Mouse (Mus musculus): ENCODE measurements around the gene Desi1.
"Not testable (repeated sequence)": the region's sequence is repeated elsewhere in the genome, so short reads cannot be mapped to it uniquely, and the experiment has no call there.

Gene Desi1

DNA sequence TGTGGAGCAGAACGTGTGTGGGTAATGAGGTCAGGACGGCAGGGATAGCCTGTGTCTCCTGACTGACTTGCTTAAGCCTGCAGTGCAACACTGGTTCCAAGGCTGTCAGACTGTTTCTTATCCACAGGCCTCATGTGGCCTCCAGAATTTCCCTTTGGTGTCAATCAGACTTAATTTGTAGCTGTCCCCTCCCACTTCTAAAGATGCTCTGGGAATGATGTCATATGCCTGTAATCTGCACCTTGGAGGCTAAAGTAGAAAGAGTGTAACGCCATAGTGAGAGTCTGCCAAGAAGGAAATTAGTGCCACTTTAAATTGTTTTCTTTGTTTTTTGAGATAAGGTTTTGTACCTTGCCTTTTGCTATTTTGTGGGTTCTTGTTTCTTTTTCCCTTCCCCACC is 14.4 kb downstream of the Desi1 start:
- no peak for DNase-seq (ENCODE audit: low spot score in 2 of 2)

DNA sequence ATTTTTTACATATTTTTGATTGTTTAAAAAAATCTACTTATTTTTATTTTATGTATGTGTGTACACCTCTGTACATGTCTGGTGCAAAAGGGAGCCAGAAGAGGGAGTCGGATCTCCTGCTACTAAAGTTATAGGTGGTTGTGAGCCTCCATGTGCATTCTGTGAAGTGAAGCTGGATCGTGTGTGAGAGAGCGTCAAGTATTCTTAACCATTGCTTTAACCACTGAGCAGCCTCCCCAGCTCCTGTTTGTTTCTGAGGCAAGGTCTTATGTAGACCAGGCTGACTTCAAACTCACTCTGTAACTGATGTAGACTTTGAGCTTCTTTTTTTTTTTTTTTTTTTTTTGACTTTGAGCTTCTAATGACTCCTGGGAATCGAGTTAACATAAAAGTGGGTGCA is 16.2 kb downstream of the Desi1 start:
- no peak for DNase-seq (ENCODE audit: low spot score in 2 of 2)

DNA sequence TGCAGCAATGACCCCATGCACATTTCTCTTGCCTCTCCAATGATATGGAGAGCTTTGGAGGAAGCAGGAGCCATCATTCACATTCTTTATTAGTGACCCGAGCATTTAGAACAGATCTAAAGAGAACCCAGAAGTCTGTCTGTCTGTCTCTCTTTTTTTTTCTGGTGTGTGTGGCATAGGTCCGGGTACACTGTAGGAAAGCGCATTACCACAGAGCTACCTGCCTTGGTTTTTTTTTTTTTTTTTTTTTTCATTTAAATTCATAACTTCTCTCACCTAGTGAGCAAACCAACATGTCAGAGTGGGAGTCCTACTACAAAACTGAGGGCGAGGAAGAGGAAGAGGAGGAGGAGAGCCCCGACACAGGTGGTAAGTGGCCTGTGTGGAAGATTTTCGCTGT is 16.8 kb downstream of the Desi1 start:
- no peak for DNase-seq (ENCODE audit: low spot score in 2 of 2)

DNA sequence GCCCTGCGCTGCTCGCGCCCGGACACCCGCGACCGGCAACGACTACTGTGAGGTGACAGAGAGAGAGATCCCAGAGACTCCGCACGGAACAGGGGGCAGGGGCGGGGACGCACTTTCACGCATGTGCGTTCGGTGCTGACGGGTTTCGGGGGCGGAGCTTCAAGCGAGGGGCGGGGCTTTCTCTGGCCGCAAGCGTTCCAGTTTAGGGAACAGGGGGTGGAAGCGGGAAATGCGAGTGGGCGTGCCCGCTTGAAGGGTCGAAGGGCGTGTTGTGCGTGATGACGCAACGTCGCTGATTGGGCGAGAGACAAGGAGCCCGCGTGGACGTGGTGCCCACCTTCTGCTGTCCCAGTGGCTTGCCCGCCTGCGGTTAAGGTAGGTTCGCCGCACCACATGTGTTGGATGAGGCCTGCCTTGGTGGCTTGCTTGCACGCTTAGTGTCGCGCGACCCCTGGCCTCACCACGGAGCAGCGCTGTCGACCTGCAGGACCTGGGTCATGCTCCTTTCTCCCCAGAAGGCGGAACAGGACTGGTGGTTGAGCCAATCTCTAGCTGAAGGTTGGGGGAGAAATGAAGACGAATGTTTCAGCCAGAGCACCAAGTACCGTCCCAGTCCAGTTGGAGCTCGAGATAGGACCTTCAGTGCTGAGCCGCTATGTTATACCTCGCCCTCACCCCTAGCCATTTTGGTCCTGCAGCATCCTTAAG is 17.4 kb downstream of the Desi1 start:
- peak; percentile 100 for DNase-seq (ENCODE audit: low spot score in 2 of 2)

DNA sequence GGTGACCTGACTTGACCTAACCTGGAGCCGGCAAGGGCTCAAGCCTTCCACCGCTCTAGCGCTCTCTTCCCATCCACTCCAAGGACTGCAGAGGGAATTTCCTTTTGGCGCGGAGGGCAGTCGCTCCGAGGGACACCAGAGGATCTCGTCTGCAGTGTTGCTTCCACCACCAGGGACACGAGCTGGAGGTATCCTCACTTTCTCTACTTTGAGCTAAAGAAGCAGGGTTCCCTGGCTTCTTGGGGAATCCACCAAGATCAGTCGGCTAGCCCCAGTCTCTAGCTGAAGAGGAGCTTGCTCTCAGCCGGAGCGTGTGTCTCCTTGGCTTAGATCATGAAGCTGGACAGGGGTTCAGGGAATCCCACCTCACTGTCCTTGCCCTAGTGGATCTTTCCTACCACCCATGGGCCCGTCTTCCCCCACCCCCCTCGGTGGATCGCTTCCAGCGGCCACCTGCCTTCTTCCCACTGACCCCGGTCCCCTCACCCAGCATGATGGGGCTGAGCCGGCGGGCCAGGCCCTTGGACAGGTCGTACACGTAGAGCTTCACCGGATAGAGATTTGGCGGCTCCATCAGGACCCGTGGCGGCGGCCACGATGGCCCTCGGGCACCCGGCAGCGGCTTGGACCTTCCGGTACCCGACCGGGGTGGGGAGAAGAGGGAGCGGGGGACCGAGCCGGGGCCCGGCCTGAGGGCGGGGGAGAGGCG is 18.1 kb downstream of the Desi1 start:
- DNase-seq (ENCODE audit: low spot score in 2 of 2) = peak; percentile 7 to 18

DNA sequence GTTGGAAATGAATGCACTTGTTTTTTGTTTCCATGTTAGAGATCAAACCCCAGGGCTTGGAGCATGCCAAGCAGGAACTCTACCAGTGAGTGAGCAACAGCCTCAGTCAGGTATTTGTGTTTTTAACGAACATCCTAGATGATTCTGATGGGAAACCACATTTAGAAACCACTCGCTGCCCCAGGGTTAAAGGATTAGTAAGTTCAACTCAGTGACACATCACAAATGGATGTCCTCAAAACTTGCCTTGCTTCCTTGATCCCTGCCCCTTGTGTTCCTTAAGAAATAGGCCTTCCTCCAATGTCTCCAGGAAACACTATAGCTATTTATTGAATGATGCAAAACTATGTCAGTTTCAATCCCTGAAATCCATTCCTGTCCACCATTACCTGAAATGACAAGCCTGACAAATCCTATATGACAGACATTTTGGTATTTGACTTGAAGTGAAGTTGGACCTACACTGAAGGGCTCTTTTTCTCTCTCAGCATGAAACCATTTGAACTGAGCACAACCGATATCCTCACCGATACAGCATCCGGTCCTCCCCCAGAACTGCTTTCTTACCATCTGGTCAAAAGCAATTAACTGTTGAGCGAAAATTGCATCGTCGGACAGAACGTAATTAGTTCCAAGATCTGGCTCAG is 18.8 kb downstream of the Desi1 start:
- no peak for DNase-seq (ENCODE audit: low spot score in 2 of 2)

DNA sequence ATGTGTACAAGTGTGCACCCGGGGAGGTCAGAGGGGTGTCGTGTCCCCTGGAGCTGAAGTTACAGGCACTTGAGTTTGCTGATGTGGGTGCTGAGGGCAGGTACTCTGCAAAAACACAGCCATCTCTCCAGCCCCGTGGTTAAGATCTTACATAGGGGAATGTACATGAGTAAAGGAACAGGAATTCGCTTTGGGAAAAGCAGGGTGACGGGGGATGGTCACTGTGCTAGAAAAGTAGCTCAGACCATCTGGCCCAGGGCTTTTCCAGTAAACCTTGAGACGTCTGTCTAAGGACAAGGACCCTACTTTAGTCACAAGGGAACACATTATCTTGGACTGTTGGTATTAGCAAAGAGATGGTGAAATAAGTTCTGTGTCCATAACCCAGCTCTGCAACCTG is 21.7 kb downstream of the Desi1 start:
- no peak for DNase-seq (ENCODE audit: low spot score in 2 of 2)

DNA sequence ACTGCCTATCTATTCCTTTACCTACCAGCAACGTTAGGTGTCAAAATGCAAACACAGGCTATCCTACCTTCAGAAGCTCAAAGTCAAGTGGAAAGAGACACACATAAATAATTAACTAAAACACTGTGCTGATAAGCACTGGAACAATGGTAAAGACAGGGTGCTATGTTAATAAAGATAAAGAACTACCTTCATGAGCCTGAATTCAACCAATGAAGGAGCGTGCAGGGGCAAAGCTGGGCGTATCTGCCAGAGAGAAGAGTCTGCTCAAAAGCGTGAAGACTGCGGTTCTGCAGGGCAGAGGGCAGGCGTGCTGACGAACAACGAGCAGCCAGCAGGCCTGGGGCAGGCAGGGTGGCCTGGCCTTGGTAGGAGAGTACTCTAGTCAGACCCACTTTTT is 29.4 kb downstream of the Desi1 start:
- no peak for DNase-seq (ENCODE audit: low spot score in 2 of 2)

DNA sequence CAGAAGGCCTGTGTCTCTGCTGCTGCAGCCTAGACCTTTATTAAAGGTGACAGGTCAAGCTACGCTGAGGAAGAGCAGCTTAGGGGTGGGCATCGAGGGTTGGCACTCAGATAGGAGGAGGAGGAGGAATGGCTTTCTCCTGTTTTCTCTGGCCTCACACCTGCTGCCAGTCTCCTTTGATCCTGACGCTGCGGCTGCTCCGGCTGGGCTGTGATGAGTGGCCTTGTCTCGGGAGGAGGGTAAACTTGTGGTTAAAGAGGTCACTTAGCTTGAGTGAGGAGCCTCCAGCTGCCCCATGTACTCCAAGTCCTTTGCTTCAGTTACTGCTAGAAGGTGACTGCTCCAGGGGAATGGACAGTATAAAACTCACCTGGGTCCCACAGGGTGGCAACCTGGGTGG is 39.7 kb downstream of the Desi1 start:
- DNase-seq (ENCODE audit: low spot score in 2 of 2) = no peak

DNA sequence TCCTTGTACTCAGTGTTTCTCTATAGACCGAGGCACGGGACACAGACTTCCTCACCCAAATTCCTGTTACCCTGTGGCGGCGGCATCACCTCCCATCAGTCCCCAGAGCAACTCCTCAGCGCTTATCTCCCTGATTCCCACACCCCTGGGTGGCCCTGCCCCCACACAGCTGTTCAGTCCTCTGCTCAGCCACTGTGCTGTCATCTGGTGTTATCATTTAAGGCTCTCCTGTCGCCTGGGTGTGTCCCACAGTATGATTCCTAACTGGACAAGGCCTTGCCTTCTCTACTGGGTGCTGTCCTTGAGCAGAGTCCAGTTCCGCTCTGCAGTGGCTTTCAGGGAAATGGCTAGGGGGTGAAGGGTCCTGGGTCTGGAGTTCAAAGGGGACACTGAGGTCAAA is 43.1 kb downstream of the Desi1 start:
- DNase-seq (ENCODE audit: low spot score in 2 of 2) = no peak

DNA sequence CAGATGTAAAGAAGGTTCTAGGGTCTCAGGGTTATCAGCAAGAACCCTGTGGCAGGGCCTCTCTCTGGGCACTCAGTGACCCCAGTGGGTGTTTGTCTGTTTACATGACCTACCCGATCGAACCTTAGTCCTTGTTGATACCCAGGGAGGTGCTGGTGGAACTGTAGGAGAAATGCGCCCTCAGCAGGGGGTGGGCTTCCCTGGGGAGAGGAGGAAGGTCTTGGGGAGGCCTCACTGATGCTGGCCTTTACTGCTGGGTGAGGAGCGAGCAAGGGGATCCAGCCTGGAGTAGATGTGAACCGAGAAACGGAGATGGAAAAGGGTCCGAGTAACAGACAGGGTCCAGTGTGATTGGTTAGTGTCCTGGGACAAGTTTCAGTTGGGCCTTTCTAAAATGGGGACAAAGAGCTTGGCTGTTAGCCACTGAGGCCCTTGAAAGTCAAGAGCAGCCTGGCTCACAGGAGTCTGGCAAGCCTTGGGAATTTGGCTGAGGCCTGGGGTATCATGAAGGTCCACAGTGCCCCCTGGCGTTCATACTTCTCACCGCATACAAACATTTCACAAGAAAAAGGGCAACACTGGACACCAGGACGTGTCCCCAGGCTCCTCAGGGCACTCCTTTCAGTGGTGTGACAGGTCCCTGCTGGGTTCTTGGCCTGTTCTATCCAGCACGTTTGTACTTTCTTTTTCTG is 44.1 kb downstream of the Desi1 start:
- DNase-seq (ENCODE audit: low spot score in 2 of 2) = peak; percentile 72 to 89

DNA sequence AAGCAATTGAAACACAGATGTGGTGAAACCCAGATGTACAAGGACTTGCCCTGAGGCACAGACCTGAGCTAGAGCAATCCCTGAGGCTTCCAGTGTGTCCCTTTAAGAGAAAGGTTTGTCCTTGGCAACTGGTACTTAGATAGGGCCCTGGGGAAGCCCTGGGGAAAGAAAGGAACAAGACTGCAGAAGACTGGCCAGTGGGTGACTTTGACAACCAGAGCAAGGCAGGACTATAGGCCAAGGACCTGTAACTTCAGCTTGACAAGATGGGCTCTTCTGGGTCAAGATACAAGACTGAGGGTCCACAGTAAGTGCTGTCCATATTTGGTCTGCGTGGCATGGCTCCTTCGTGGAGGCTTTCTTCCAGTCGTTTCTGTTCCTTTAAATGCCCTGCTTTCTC is 46.0 kb downstream of the Desi1 start, which contains the start of gene Xrcc6:
Gene Xrcc6, plus strand, starts transcription at position 190 of the 400 bp plus-strand sequence.
- no peak for DNase-seq (ENCODE audit: low spot score in 2 of 2)

DNA sequence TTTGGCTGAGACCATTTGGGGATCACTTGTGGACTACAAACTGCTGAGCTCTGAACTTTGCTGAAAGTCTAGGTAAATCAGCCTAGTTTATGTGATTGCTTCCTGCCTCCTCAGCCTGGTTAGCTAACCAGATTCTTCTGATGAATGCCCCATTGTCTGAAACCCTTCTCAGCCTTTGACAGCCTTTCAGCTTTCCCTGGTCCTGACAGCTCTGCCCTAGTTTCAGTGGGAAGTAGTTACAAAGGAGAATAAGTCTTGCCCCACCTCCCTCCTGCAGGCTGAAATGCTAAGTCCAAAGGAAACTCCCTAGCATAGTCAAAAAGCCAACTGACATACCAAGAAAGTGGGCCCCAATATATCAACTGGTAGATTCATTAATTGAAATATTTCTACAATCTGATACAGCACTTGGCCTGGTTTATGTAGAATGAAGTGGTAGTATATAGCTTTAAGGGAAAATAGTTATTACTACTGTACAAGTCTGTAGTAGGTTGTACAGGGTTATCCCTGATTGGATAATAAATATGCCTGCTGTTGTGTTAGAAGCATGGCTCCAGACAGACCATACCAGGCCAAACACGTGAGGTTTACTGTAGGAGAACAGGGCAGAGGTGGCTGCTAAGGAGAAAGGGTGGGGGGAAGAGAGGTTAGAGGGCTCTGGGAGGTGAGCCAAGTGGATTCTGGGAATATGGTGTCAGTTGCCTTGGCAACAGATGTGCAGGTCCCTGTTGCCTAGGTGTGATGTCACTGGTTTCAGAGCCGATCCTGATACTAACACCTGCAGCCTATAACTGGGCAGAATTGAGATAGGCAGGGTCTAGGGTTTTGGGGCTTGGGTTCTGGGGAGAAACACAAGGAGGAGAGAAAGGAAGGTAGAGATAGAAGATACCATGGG is 48.1 kb downstream of the Desi1 start:
- DNase-seq (ENCODE audit: low spot score in 2 of 2) = no peak

DNA sequence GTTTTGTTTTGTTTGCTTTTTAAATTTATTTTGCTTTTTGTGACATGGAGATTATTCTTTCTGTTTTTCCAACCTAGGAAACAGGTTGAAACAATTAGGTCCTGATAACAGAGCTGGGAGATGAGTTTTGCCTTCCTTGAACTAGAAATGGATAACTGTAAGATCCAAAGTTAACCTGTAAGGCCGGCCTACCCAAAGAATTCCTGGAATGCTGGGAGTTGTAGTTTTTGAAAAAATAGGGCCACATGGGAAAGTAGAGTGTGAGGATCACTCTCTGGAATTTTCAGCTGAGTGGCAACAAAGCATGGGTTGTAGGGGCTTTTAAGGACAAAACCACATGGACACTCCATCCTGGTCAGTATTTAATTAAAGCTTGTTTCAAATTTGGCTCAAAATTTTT is 51.5 kb downstream of the Desi1 start:
- no peak for DNase-seq (ENCODE audit: low spot score in 2 of 2)

DNA sequence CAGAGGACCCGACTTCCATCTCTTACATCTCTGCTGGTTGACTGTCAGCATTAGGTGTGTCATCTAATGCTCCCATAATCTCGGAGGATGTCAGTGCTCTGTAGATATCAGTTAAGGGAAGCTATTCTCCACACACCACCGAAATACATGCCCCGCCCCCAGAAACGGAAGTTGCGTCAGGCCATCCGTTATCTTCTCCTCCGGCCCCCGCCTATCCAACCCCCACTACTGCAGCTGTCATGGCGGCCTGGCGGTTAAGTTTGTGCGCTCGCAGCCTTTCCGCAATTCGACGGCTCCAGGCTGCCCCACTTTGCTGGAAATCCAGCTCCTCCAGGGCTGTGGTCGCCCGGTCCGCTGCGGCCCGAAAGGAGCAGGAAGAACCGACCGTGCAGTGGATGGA is 53.3 kb downstream of the Desi1 start, which contains the start of gene 1700029P11Rik:
Gene 1700029P11Rik, plus strand, starts transcription at position 220 of the 400 bp plus-strand sequence.
- DNase-seq (ENCODE audit: low spot score in 2 of 2) = no peak

DNA sequence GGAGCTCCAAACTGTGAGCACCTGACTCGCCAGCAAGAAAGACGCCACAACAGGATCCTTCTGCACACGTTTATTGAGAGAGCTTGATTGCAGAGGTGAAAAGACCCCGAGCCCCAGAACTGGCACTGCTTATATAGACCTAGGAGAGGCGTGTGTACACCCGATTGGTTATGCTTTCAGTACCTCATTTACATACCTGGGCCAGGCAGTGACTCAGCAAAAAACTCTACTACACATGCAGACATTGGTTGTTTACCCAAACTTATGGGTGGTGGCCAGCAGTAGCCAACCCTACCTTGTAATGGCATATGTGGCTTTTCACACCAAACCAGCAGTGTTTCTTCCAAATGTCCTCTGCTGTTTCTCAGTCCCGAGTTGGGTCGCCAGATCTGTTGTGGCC is 58.5 kb downstream of the Desi1 start:
- DNase-seq (ENCODE audit: low spot score in 2 of 2) = not testable (repeated sequence)

DNA sequence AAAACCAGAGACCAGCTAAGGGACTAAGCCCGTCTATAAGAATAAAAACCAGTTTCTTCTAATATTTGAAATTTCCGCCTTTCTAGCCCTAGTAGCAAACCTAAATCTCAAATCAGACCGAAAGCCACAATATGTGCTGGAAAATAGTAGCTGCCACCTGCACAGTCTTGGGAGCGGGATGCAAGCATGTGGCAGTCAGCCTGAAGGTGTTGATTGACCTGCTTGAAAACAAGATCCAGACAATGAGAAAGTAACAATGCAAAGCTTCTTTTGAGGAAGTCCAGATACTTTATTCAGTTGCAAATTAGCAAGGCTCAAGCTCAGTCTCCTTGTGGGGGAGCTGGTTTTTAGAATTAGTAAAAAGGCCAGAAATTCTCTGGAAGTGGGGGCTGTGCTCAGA is 63.2 kb downstream of the Desi1 start:
- DNase-seq (ENCODE audit: low spot score in 2 of 2) = not testable (repeated sequence)

DNA sequence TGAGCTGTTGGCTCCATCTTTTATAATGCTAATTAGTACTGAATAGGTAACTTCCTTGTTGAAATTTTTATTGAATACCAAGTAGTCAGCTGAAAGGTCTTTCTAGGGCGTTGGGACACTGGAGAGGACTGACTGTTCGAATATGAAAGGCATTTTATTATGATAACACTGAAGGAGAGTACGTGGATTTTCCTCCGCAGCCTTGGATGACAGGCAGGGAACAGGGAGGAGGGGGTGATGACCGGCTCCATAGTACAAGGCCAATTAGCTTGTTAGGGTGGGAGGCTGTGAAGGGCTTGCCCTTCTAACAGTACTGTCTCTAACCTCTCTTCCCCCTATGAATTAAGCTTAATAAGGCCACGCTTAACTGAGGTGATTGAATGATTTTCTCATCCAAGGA is 64.0 kb downstream of the Desi1 start:
- not testable (repeated sequence) for DNase-seq (ENCODE audit: low spot score in 2 of 2)

DNA sequence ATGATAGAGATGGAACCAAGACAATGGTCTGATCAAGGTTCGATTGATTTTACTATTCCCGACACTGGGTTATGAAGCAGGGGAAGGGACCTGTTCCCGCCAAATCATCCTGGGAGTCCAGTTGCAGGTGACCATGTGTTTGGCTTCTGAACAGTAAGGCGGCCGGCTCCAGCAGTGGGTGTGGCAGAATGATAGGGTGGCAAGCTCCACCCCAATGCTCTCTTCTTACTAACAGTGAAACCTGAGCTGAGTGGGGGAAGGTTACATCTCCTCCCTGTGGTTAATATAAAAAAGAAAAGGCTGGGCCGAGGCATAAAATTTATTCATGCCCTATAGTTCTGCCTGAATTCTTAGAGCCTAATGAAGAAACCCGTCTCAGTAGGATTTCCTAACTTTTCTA is 64.5 kb downstream of the Desi1 start:
- no peak for DNase-seq (ENCODE audit: low spot score in 2 of 2)

DNA sequence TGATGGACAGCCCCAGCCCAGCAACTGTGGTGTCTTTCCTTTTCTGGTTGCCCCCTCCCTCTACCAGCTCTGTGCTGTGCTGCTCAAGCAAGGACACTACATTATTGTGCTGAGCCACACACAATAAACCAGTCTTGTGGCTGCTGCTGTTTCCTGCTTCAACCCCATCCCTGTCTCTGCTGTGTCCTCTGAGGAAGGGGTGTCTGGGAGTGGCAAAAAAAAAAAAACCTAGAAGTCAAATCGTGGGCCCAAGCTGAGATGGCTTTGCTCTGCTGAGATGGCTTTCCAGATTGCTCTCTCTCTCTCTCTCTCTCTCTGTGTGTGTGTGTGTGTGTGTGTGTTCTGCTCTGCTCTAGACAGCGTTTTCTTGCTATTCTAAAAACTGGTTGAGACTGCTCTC is 65.2 kb downstream of the Desi1 start:
- DNase-seq (ENCODE audit: low spot score in 2 of 2) = no peak

DNA sequence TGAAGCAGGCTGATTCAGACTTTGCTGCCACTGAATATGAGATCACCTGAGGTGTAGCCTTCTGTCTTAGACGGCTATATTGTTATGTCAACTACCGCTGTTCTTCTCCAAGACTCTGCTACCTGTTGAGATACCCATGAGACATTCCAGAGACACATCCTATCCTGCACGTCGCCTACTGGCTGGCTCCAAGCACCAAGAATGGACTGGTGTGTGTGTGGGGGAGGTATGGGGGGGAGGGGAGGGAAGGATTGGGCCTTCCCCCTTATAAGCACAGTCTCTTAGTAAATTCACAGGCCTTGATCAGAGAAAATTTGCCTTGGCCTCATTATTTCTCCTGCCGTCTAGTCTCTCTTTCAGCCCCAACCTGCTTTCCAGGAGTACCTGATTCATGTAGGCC is 65.8 kb downstream of the Desi1 start:
- no peak for DNase-seq (ENCODE audit: low spot score in 2 of 2)
